Mouse (Mus musculus) G1E (cell line): ENCODE measurements at regions not wholly inside any gene's neighbourhood (a gene's known extent, or its start where the extent isn't known, plus 50 kb on each side); places are given as distances from the start of the nearest gene placed in this dataset.

ENCODE experiments used
- CTCF ChIP-seq: IDR thresholded peaks from 2 replicates; pipeline ENCODE4 v1.5.1; 2012; ENCODE audit warnings: low read depth, low read length, inconsistent platforms, mixed read lengths
- GATA1 ChIP-seq: IDR thresholded peaks from 2 replicates; pipeline ENCODE4 v1.6.1; 2012; ENCODE audit warnings: borderline replicate concordance, low read length, inconsistent platforms, mixed read lengths
- POLR2AphosphoS5 ChIP-seq: IDR thresholded peaks from 2 replicates; pipeline ENCODE4 v1.6.1; 2012; ENCODE audit warnings: low read depth, low read length, inconsistent platforms; ENCODE audit not compliant: insufficient replicate concordance
- TAL1 ChIP-seq: conservative IDR thresholded peaks from 2 replicates; pipeline ENCODE4 v1.6.1; 2012; ENCODE audit warnings: low read depth, low read length, inconsistent platforms, mixed read lengths

GRCm38 (mm10) chr6:101685734-101686133 lies 308.0 kb upstream of the Pdzrn3 start:
- no peak for TF ChIP-seq CTCF
- no peak for TF ChIP-seq GATA1
- no peak for TF ChIP-seq POLR2AphosphoS5
- TF ChIP-seq TAL1: no peak
